Mouse (Mus musculus): ENCODE results near the gene Eri3.

Gene Eri3

DNA sequence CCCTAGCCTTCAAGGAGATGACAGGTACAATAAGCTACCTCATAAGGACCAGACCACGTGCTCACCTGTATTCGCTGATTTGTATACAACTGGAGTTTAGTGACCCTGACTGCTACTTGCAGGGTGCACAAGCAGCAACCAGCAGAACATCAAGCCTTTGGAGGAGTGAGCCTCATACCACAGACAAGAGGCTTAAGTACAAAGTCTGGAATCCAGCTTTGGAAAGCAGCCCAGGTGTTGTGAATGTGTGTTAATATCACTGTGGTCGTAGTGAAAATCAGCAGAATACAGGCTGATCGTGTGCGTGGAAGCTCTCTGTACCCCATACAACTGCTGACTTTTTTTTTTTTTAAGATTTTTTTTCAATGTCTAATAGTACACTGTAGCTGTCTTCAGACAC lies 109.8 kb downstream of the Eri3 start:
- DNase-seq = no peak

DNA sequence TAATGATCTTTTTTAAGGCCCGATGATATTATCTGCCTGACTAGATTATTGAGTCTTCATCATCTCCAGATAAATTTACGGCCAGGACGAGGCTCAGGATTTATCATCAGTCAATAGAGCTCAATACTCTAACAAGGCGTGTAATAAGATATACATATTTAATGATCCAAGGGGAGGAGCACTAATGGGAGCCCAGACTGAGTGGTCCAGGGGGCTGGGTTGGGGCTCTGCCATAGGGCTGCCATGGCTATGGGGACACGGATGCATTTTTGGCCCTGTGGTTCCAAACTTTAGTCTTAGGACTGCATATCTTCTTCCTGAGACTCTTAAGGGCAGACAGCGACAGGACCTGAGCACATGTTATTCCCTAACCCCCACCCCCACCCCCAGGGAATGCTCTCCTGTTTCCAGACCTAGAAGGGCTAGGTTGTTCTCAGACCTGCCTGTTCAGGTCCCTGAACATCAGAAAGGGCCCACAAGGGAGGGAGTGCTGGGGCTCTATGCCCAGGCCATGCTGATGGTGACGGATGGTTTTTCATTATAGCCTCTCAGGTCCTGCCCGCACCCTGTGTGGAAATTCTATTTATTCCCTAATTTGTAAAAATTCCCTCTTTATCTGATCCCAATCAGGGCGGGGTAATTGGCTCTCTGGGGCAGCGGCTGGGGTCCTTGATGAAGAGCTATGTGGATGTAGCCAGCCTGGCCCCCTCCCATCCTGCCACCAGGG lies 114.4 kb downstream of the Eri3 start:
- DNase-seq = no peak

DNA sequence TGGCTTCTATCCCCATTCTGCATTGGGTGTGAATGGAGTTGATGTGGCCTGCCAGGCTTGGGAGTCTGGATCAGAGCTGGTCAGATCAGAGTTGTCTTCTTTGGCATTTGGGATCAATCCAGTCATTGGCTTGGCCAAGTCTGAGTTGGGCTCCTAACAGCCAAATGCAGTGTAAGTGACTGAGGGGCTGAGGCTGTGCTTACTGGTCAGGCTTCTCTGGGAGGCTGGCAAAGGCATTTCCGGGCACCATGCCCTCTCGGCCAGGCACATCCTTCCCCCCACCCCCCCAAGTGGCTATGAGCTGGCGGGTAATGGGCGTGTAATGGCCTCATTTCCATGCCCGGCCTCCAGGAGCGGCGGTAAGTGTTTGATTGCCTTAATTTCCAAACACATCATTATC lies 115.4 kb downstream of the Eri3 start:
- DNase-seq = peak; percentile 67

DNA sequence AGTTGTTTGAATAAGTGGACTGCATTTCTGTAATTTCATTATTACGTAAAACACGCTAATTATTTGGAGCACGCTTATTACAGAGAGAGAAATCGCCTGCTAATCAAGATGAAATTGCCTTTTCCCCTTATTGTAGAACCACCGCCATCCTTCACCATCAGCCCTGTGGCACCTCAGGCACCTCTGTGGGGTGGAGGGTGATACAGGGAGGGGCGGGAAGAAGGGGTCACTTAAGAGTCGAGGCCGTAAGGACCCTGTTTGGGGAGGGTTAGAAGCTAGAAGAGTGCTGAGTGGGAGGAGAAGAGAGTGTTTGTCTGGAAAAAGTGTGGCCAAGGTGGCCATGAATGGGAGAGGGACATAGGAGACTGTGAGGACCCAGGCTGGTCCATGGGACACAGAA lies 115.9 kb downstream of the Eri3 start:
- no peak for DNase-seq

DNA sequence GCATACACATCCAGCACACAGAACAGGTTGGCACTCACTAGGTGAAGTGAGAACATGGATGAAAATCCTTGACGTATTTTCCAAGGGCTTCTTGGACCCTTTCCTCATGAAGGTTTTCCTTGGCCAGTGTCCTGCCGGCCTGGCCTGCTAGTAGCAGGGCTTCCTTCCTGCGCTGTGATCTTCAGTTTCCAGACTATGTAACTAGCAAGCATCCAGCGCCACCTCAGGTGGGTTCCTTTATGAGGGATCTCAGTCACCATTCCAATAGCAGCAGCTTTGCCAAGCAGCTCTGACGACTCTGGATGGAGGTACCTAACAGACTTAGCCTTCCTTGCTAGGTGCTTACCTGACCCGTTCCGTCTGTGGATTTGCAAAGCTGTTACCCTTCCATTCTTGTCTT lies 119.7 kb downstream of the Eri3 start:
- no peak for DNase-seq

DNA sequence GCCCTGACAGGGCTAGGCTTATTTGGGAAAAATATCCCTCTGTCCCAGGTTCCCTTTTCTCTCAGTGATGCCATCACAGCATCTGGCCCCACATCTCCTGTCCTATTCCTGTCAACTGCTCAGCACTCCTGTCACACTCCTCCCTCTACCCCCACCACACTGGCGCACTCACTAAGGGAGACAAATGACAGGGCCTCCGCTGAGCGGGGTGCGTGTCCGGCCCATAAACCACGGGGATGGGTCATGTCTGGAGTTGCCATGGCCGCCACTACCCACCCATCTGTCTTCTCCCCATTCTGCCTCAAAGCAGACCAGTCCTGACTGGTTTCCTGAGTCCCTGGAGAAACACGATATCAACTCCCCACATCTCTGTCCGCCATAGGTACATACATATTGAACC lies 121.9 kb downstream of the Eri3 start:
- no peak for DNase-seq

DNA sequence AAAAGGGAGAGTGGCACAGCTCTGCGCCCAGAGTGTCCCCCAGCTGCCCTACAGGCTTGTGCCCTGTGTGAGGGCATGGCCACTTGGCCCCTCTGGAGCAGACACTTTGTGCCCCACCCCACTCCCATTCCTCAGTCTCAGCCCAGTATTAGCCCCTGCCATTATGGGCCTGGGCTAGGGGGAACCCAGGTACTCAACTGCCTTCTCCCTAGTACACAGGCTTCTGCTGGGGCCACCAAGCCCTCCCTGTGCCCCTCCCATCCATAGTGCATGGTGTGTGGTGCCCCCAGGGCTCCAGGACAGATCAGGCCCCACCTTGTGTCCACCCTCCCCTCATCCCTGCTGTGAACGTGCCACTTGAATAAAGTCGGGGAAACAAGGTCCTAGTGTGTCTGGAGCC lies 123.7 kb downstream of the Eri3 start:
- no peak for DNase-seq

DNA sequence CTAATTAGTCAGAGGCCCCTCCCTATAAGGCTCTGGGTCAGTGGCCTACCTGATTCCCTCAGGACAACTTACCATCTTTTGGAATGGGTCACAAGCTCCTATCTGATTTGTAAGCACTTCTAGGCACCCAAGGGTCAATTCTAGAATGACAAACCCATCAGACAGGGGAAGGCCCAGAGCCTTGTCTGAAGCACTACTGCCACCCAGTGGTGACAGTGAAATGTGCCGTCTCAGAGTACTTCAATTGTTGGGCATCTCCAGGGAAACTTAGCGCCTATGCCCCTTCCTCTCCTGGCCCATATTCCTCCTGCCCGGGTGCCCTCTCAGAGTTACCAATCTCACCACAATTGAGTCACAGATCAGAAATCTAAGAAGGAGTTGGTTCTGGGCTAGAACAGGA lies 126.7 kb downstream of the Eri3 start:
- peak; percentile 87 for DNase-seq

DNA sequence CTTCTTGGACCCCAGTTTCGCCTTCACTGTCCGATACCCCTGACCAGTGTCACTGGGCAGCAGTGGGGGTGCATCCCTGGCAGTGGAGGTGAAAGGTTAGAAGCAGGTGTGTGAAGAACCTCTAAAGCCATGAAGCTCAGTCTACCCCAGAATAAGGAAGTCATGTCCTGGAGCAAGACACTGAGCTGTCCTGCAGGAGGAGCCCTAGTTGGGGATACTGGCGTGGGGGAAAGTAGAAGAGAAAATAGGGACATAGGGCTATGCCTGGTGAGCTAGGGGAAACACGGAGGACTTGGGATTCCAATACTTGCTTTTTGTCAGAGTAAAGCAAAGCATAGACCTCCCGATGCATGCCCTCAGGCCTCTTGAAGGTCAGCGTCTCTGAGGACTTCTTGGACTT lies 130.8 kb downstream of the Eri3 start:
- DNase-seq = no peak

DNA sequence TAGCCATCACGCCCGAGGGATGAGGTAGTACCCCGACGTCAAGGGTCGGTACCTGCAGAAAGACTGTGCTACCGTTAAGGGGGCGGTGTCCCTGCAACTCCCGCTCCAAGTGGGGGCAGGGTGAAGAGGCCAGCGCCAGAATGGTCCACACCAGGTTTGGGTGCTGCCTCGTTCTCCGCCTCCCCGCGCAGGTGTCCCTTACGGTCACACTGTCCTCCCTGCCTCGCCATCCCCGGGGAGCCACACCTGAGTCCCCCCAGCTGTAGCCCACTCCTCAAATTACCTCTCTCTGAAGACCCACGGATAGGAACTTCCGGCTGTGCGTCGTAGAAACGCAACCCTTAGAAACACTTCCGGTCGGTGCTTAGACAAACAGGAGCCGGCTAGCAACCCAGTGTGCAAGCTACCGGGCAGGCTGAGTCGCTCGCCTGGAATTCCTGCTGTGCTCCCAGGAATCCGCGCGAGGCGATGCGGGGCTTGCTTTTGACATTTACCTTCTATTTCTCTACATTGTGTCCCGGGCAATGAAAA lies 131.8 kb downstream of the Eri3 start, which contains the start of gene Dmap1:
TSS of gene Dmap1 (minus strand) at position 343 of the 531 bp plus-strand sequence.
- peak; percentile 94 for DNase-seq

DNA sequence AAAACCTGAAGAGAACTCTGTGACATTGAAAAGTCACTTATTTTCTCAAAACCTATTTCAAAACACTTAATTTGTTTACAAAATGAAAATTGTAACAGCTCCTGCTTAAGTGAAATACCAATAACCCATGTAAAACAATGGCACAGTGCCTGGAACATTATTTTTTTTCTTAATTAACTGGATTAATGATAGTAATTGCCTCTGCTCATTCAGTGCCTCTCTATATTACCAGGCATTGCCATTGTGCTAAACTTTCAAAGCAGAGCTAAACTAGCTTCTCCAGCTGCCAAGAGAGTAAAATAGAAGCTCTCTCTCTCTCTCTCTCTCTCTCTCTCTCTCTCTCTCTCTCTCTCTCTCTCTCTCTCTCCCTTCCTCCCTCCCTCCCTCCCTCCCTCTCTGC lies 132.3 kb downstream of the Eri3 start:
- DNase-seq = no peak

DNA sequence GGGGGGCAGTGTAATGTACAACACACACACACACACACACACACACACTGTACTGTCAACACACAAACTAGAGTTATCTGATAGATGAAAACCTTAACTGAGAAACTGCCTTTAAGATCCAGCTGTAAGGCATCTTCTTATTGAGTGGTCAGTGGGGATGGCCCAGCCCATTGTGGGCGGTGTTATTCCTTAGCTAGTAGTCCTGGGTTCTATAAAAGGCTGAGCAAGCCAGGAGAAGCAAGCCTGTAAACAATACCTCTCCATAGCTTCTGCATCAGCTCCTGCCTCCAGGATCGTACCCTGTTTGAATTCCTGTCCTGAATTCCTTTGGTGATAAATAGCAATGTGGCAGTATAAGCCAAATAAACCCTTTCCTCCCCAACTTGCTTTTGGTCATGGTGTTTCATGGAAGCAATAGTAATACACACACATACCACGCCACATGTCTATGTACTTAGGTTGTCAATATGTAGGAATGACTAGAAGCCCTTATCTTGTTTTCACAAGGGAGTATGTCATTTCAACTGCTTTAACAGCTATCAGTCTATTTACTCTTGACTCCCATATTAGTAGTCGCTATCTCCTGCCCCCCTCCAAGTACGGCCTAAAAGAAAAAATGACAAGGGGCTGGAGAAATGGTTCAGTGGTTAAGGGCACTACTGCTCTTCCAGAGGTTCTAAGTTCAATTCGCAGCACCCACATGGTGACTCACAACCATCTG lies 133.0 kb downstream of the Eri3 start:
- DNase-seq = no peak

DNA sequence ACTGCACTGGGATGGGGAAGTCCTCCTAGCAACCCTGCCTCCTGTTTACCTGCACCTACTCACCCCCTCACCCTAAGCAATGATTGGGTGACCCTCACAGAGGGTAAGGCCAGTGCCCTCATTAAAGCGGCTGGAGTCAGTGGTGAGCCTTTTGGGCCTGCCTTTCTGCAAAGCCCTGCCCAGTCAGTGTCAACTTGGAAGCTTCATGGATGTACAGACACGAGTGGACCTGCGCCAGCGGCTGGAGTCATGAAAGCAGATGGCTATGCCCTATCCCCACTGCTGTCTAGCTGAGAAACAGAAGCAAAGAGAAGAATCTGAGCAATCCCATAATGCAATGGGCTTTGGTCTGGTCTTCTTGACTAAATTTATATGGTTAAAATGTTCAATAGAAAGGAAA lies 136.2 kb downstream of the Eri3 start:
- DNase-seq = no peak

DNA sequence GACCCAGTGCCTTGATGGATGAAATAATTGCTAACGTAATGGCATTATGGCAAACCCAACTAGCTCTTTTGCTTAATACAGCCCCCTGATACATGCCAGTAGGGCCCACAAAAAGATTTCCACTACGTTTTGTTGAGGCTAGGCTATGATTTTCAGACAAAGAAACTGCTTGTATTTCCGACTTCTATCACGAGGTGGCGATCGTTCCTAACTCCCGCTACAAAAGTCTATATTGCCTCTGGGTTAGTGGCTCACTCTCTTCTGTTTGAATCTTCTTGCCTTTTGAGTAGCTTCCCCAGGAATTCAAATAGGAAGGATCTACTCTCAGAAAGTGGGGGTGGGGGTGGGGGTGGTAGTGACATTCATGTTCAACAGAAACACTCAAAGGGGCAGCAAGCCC lies 155.2 kb downstream of the Eri3 start:
- DNase-seq = peak; percentile 77

DNA sequence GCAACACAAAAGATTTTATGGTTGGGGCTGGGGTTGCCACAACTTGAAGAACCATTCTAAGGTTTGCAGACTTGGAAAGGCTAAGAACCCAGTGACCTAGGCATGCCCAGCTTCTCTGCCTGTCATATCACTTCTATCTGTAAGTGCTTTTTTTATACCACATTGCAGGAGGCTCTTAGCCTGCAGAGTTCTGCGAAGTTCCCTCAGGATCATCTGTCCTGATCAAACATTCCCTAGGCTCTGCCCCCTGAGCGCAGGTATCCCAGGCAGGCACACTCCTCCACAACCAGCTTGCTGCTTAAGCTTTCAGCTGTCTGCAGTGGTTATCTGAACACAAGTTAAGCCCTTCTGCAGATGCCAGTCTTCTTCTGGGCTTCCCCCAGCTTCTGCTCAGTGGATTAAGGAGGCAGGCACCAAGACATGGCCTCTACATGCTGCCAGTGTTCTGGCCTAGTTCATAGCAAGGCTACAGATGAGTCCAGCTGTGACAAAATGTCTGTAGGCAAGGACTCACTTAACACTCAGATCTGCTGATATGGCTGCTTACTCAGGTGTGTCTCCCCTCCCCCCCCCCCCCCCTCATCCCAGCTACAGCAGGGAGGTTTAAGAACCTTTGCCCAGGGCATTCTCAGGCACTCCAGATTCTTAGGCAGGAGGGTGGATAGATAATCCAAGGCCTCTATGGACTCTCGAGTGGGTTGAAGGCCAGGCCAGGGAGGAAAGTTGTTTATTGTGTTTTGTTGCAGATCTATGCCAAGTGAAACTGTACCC lies 158.8 kb downstream of the Eri3 start:
- DNase-seq = peak; percentile 9

DNA sequence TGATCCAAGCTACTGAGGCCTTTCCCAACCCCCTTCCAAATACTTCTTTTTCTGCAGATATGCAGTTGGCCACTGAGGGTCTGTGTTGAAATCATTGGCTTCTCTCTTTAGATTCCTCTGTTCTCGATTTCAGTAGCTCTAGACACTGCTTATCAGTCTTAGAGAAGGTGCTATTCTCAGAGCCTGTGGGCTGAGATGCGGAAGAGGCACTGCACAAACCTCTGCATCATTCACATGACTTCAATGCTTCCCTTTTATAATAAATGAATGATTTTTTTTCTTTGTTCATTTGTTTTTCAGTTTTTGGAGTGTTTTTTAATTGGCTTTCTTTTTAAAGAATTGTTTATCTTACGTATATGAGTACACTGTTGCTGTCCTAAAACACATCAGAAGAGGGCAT lies 162.1 kb downstream of the Eri3 start:
- DNase-seq = no peak

DNA sequence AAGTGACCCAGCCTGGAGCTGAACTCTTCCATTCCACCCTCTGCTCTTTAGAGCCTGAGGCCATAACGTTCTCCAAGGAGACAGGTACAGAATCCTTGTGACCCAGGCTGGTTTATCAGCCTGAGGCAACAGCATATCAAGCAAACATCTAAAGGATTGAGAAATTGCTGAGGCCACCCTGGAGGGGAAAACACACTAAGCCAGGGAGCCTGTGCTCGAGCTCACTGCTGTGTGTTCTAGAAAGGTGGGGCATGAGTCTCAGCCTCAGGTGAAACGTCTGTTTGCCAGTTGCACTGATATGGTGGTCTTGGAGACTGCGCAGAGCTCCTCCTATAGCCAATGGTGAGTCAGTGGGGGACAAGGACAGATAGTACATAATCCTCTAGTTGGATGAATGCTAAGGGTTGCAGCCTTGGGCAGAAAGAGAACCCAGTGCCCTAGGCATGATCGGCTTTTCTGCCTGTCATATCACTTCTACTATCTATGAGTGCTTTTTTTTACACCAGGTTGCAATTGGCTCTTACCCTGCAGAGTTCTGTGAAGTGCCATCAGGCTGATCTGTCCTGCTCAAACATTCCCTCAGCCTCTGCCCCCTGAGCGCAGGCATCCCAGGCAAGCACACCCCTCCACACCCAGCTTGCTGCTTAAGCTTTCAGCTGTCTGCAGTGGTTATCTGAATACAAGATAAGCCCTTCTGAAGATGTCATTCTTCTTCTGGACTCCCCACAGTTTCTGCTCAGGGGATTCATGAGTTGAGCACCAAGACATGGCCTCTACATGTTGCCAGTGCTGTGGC lies 163.3 kb downstream of the Eri3 start:
- no peak for DNase-seq

Data from retina, postnatal 1 day (tissue).